8 mouse cellular contexts compared by ENCODE assay signal in the genomic region with DNA sequence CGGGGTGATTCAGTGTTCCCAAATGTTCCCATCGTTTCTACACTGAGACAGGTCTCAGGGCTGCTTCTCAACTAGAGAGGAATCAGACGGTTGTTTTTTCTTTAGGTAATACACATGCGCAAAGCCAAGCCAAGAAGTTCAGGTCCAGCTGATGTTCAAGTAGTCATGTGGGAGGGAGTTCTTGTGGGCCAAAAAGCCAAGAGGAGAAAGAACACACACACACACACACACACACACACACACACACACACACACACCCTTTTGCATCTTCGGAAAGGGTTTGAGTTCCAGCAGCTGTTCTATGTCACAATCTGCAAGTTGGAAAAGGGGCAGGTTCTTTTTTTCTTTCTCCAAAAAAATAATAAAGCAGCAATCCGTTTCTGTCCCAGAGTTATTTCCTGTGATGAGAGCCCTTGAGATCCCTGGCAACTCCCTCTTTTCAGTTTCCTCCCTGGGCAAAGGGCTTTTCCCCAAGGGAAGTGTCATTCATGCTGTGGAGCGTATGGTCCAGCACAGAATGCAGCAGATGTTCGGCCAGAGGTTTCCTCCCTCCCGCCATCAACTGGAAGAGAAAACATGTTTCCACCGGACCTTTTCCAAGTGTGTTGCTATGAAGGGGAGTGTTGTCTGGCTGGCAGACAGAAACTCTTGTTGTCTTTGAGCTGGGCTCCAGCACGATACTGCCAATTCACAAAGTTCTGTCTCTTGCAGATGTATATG. TPM values are rescaled to one million over a fixed set of nuclear protein-coding genes. Genes with fewer than 3 reads are reported as not detected.
DNase-seq lines count a peak whose midpoint lies in the region; ATAC-seq and TF ChIP-seq lines count a peak whose summit lies in the region.

No protein-coding gene starts in this region.

- no peaks in the 10 kb centered on the region for H3K36me3 ChIP-seq in embryonic facial prominence, embryonic 10.5 days (replicated peaks)
- H3K36me3 ChIP-seq in limb, embryonic 13.5 days = no peaks in the 10 kb centered on the region
- H3K36me3 ChIP-seq in testis, adult 2 months (ENCODE audit: control insufficient read depth, insufficient read depth, low read length) = no peaks in the 10 kb centered on the region
- H3K36me3 ChIP-seq in thymus, adult 2 months (ENCODE audit: control insufficient read depth, insufficient read depth, low read length) = no peaks in the 10 kb centered on the region

- WGBS in embryonic facial prominence, embryonic 10.5 days = 35% methylated on average over 11 of the region's 11 CpGs
- 33% methylated on average over 11 of the region's 11 CpGs for WGBS in limb, embryonic 13.5 days
- 88% methylated on average over 11 of the region's 11 CpGs for WGBS in thymus, adult 2 months

- no peak for ATAC-seq in limb, embryonic 13.5 days (ENCODE audit: low FRiP score, low read depth)

- H3K27me3 ChIP-seq in embryonic facial prominence, embryonic 10.5 days (replicated peaks; ENCODE audit: low read depth, poor library complexity, severe bottlenecking) = peaks cover 41% of the 10 kb centered on the region
- 0 out of 2 replicates have a peak, but pooled peaks cover 4% of the 10 kb centered on the region for H3K27me3 ChIP-seq in limb, embryonic 13.5 days
- no peaks in the 10 kb centered on the region for H3K27me3 ChIP-seq in testis, adult 2 months (ENCODE audit: control insufficient read depth, insufficient read depth, low read length)
- no peaks in the 10 kb centered on the region for H3K27me3 ChIP-seq in thymus, adult 2 months (ENCODE audit: control insufficient read depth, insufficient read depth, low read length)

- TF ChIP-seq CTCF in testis, adult 2 months (IDR thresholded peaks at IDR 0.05; ENCODE audit: control insufficient read depth, insufficient read depth, insufficient replicate concordance, low read depth, low read length) = no peak
- TF ChIP-seq CTCF in thymus, adult 2 months (IDR thresholded peaks at IDR 0.05; ENCODE audit: borderline replicate concordance, control insufficient read depth, extremely low read depth, insufficient read depth, low read length, poor library complexity) = no peak

- peak; percentile 82 for DNase-seq in adipocyte (ENCODE audit: low spot score)
- DNase-seq in embryonic facial prominence, embryonic 10.5 days (ENCODE audit: low spot score) = no peak
- DNase-seq in heart, postnatal 14 days = peak; percentile 60 to 71
- no peak for DNase-seq in cerebellum, postnatal 4 days (ENCODE audit: low spot score in 2 of 2)
- DNase-seq in thymus, adult 2 months = no peak
- no peak for DNase-seq in cerebellum, postnatal 14 days

- no peak overlapping the region for H3K27ac ChIP-seq in embryonic facial prominence, embryonic 10.5 days (replicated peaks)
- no peak overlapping the region for H3K27ac ChIP-seq in limb, embryonic 13.5 days
- peak overlapping the region; percentile 70 for H3K27ac ChIP-seq in testis, adult 2 months (ENCODE audit: control insufficient read depth, insufficient read depth, low read depth, low read length)
- H3K27ac ChIP-seq in thymus, adult 2 months (ENCODE audit: control insufficient read depth, insufficient read depth, low read length) = no peak overlapping the region

- peaks cover 24% of the 10 kb centered on the region for H3K4me1 ChIP-seq in embryonic facial prominence, embryonic 10.5 days
- H3K4me1 ChIP-seq in limb, embryonic 13.5 days = peaks cover 18% of the 10 kb centered on the region
- peaks cover 2% of the 10 kb centered on the region; the same call in 1 of the 2 replicates for H3K4me1 ChIP-seq in testis, adult 2 months (ENCODE audit: control insufficient read depth, insufficient read depth, low read length)
- peaks cover 9% of the 10 kb centered on the region for H3K4me1 ChIP-seq in thymus, adult 2 months (replicated peaks; ENCODE audit: control insufficient read depth, insufficient read depth, low read length)

- H3K4me3 ChIP-seq in embryonic facial prominence, embryonic 10.5 days = peak overlapping the region; percentile 19; the same call in 1 of the 2 replicates
- peak overlapping the region; percentile 10; the same call in 1 of the 2 replicates for H3K4me3 ChIP-seq in limb, embryonic 13.5 days
- H3K4me3 ChIP-seq in testis, adult 2 months (ENCODE audit: control insufficient read depth, low read depth, low read length) = 0 out of 2 replicates have a peak overlapping the region, but pooled peaks have one; percentile 1
- no peak overlapping the region for H3K4me3 ChIP-seq in thymus, adult 2 months (ENCODE audit: control insufficient read depth, insufficient read depth, low read length)

- intact Hi-C loops in heart, postnatal 14 days (cut with DNase I) = loop anchor here (2.0 kb wide), 1 partner anchor 50 kb away; no protein-coding TSS in a partner anchor

- H3K4me2 ChIP-seq in limb, embryonic 13.5 days (replicated peaks) = peak overlapping the region; percentile 46

- peak overlapping the region; percentile 8; the same call in 1 of the 2 replicates for H3K9ac ChIP-seq in limb, embryonic 13.5 days

- no peaks in the 10 kb centered on the region for H3K9me3 ChIP-seq in embryonic facial prominence, embryonic 10.5 days
- no peaks in the 10 kb centered on the region for H3K9me3 ChIP-seq in limb, embryonic 13.5 days

- no peak for TF ChIP-seq POLR2A in testis, adult 2 months (IDR thresholded peaks at IDR 0.05; ENCODE audit: control insufficient read depth, low read depth, low read length)
- TF ChIP-seq POLR2A in thymus, adult 2 months (IDR thresholded peaks at IDR 0.05; ENCODE audit: control insufficient read depth, extremely low read depth, insufficient read depth, low read length, poor library complexity) = no peak

RNA-seq across cellular contexts. Expression of a gene that starts 10.7 kb away (rescaled TPM):
- 34.0 and 38.6 TPM in 2 replicates for polyA plus RNA-seq in embryonic facial prominence, embryonic 10.5 days (2016; fragmentation: Nextera tagmentation; extraction: Ambion mirVana)
- 100 to 1,000 TPM in 1 of 2 experiments, 10 to 100 TPM in 1; 88.9 to 111 TPM for total RNA-seq in heart, postnatal 14 days (2021)
- polyA plus RNA-seq in limb, embryonic 13.5 days (2015; fragmentation: Nextera tagmentation; extraction: Ambion mirVana) = 41.3 and 41.8 TPM in 2 replicates
- 0.90 and 1.1 TPM in 2 replicates for polyA plus RNA-seq in testis, adult 2 months (2012; rRNA removed)
- 272 and 400 TPM in 2 replicates for polyA plus RNA-seq in thymus, adult 2 months (2012; rRNA removed)

Comparison
In these comparisons a context has a peak if more than half of its experiments do, and no peak if none do; other contexts are left out.
1. DNase-seq: peak in adipocyte (single experiment) and heart, postnatal 14 days (2 of 2); none in embryonic facial prominence, embryonic 10.5 days (single experiment), cerebellum, postnatal 4 days (0 of 2), thymus, adult 2 months (single experiment) and cerebellum, postnatal 14 days (0 of 2).
2. RNA of a gene that starts 10.7 kb away (polyA plus RNA-seq): 272 to 400 TPM in thymus, adult 2 months, 41.3 to 41.8 TPM in limb, embryonic 13.5 days and 34.0 to 38.6 TPM in embryonic facial prominence, embryonic 10.5 days; 0.90 to 1.1 TPM in testis, adult 2 months; every median in the first group is over 10 times any median in the second.